Mouse (Mus musculus): Measurements from ENCODE around the gene Tbcb. TPM values are rescaled to one million over a fixed set of nuclear protein-coding genes. Genes with fewer than 3 reads are reported as not detected.
"Not testable (repeated sequence)": the region's sequence is repeated elsewhere in the genome, so short reads cannot be mapped to it uniquely, and the experiment has no call there.

Tbcb gene
- total RNA-seq, 2 experiments from 2014 or later = 113 to 116 TPM

DNA sequence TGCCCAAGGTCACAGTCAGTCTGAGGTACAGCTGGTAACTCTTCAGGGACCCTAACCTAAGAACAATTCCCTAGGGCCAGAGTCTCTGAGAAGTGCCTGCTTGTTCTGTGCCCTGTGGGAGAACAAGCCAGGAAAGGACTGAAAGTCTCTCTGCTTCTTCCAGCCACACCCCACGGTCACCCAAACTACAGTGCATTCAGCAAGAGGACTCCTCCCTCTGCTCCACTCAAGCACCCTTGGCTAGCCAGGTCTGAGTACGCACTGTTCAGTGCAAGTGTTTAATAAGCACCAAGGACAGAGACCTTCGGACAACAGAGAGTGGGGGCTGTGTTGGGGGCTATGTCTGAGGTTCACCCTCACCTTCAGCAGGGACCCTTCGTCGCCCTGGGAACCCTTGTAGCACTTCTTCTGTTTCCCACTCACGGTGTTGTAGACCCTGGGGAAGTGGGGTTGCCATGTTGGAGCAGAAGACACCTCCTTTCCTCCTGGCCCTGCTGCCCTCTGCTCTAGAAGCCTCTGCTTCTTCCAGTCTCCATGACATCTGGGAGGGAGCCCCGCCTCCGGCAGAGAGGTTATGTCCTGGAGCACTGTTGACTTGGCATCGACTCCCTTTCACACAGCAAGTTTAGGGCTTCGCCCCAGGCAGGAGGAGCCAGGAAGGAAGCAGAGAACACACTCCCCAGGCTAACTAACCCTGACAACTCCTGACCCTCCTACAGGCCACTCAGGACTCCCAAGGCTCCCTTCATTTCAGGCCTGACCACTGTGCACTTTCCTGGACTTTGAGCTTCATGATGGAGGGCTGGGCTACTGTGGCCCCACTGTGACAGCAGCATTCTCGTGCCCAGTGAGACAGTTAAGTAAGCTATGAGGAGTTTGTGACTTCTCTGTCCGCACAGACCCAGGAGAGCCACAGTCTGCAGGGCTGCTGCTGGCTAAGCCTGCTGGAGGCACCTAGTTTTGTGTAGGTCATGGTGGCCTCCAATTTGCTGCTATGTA lies 20.2 kb upstream of the Tbcb start:
- no peak for TF ChIP-seq CTCF (conservative IDR thresholded peaks at IDR 0.05)
- Histone ChIP-seq H3K27ac (no peak overlapping the region), H3K4me3 (no peak overlapping the region)
- no peak for DNase-seq (ENCODE audit: low spot score in 2 of 2)

DNA sequence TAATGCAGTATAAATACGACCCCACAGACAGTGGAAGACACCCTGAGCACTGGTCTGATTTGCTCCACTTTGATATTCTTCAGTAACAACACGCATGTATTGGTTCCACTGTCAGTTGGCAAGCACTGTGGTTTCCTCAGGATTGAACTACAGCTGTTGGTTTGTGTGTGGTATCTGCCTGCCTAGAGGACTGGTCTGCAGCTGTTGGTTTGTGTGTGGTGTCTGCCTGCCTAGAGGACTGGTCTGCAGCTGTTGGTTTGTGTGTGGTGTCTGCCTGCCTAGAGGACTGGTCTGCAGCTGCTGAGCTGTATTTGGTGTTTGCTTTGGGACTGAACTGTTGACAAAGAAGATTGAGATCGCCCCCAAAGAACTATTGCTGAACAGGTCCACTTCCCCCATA lies 5.3 kb upstream of the Tbcb start:
- not testable (repeated sequence) for H3K27ac ChIP-seq; DNase-seq (ENCODE audit: low spot score in 2 of 2); H3K4me3 ChIP-seq

DNA sequence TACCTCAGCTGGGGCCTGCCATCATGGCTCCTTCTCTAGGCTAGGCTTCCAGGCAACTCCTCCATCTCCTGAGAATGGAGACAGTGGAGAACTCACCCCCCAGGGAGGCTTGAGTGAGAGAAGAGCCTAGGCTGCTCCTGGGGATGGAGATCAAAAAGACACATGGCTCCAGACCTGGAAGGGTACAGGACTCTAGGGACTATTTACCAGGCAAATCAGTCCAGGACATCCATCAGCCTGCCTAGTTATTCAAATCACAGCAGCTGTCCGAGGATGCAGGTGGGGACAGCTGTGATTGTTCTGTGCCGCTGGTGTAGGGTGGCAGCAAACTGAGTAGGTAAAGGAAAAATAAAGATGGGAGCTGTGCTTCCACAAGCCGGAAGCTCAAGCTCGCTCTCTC lies 3.6 kb upstream of the Tbcb start, which contains the start of gene Ovol3:
Gene Ovol3 (minus strand): TSS at position 101 of the 400 bp plus-strand sequence.
- DNase-seq (ENCODE audit: low spot score in 2 of 2) = no peak
- TF ChIP-seq CTCF (conservative IDR thresholded peaks at IDR 0.05) = no peak
- Histone ChIP-seq H3K27ac (no peak within 1 kb of the TSS), H3K4me3 (no peak within 1 kb of the TSS)

DNA sequence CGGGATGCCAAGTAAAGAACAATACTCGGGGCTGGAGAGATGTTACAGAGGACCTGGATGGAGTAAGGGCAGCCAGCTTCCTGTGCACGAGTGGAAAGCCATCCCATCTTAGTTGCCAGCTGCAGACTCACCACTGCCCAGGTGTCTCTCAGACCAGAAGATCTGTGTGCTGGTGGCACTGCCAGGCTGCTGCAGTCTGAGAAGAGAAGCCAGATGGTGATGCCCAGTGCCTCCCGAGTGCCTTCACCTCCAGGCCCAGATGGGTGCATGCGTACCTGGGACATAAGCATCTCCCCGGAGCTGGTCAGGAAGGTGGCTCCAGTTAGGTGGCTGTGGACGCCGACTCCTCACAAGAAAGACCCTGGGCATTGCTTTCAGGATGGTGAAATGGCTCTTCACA lies 3.0 kb upstream of the Tbcb start:
- TF ChIP-seq CTCF (conservative IDR thresholded peaks at IDR 0.05) = no peak
- no peak overlapping the region for H3K4me3 ChIP-seq
- no peak for DNase-seq (ENCODE audit: low spot score in 2 of 2)

DNA sequence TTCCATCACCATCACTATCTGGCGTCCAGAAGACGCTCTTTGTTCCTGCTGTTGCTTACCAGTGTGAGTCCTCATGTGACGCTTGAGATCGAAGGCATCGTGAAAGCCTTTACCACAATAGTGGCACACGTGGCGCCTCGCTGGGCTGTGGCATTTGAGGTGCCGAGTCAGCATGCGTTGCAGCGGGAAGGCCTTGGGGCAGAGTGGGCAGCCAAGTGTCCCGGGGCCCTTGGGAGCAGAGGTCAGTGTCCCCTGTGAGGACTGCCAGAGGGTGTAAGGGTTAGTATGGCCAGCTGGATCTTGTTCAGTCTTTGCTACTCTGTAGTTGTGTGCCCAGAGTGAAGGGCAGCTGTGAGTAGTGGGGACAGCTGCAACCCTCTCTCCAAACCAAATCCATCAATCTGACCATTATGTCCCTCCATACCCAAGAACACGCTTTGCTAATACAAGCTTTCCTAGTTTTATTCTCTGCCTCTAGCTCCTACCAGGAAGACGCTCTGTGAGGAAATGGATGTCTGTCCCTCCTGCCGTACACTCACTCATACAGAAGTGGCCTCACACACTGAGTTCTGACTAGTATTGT lies 2.3 kb upstream of the Tbcb start:
- no peak overlapping the region for H3K27ac ChIP-seq
- no peak for DNase-seq (ENCODE audit: low spot score in 2 of 2)
- H3K4me3 ChIP-seq = no peak overlapping the region
- no peak for TF ChIP-seq CTCF (conservative IDR thresholded peaks at IDR 0.05)

More for the DNA sequence above, 3.0 kb upstream of the Tbcb start:
- H3K27ac ChIP-seq = no peak overlapping the region

DNA sequence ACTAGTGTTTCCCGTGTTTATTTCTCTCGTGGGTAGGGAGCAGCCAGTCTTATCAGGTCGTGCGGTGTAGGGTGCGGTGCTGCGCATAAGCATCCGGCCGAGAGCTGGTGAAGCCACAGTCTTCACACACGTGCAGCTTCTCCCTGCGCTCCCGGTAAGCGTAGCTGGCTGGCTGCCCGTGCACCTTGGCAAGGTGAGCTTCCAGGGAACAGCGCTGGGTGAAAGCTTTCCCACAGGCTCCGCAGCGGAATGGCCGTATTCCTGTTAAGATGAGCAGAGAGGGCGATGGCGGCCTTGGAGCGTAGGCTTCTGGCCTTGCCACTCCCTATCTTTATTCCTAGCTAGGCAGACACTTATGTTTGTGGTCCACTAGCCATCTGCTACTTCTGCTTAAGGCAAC lies 1.3 kb upstream of the Tbcb start:
- DNase-seq (ENCODE audit: low spot score in 2 of 2) = no peak

DNA sequence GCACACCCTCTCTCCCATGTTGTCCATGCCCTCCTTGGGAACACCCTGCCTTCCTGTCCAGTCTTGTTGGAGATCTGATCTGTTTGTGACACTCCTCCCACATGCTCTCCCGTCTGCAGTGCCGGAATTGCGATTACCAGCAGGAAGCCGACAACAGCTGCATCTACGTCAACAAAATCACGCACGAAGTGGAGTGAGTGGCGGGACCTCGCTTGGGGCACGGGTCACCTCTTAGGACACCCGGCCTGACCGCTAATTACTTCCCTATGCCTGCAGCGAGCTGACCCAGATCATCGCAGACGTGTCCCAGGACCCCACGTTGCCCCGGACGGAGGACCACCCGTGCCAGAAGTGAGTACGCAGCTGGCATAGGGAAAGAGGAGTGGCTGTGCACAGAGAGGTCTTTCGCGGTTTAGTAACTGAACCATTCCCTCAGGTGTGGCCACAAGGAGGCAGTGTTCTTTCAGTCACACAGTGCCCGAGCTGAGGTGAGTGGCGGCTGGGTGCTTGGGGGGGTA lies 618 bp upstream of the Tbcb start:
- peak overlapping the region; percentile 98 for H3K27ac ChIP-seq
- peak; percentile 67 for TF ChIP-seq CTCF (conservative IDR thresholded peaks at IDR 0.05)
- peak overlapping the region; percentile 91 for H3K4me3 ChIP-seq
- peak in 1 of 2 experiments; percentile 38 for DNase-seq (ENCODE audit: low spot score in 2 of 2)

More for the DNA sequence above, 1.3 kb upstream of the Tbcb start:
- H3K4me3 ChIP-seq = no peak overlapping the region
- no peak for TF ChIP-seq CTCF (conservative IDR thresholded peaks at IDR 0.05)
- H3K27ac ChIP-seq = no peak overlapping the region

DNA sequence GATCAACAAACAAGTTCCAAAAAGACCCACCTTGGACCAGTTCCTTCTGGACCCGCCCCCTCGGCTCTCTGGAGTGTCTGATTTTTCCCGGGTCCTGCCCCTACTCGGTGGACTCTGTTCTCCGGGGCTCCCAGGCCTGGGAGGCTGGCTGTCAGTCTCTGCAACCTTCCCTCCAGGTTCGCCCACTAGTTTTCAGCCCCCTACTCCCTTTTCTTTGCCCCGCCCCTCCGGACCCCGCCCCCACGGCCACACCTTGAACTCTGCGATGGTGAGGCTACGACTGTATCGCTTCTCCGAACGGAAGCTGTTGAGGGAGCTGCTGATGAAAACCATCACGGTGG lies 774 bp downstream of the Tbcb start:
- no peak for TF ChIP-seq CTCF (conservative IDR thresholded peaks at IDR 0.05)
- Histone ChIP-seq H3K27ac (peak overlapping the region; percentile 98), H3K4me3 (peak overlapping the region; percentile 91)
- no peak for DNase-seq (ENCODE audit: low spot score in 2 of 2)

DNA sequence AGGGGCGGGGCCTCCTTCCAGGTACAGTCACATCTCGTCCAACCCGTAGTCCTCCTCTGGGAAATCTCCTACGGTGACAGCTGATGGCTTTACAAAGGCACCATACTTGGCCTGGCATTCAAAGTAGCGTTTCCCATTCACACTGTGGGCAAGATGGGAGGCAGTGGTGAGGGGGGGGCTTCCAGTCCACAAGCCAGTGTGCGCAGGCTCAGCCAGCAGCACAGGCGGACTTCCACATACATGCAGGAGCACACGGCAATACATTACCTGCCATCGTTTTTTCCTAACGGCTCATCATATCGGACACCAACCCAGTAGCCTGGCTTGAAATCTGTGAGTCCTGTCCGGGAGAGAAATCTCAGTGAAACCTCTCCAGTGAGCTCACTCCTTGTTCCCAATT lies 7.9 kb downstream of the Tbcb start:
- no peak for DNase-seq (ENCODE audit: low spot score in 2 of 2)
- Histone ChIP-seq H3K4me3 (no peak overlapping the region), H3K27ac (no peak overlapping the region)
- no peak for TF ChIP-seq CTCF (conservative IDR thresholded peaks at IDR 0.05)

DNA sequence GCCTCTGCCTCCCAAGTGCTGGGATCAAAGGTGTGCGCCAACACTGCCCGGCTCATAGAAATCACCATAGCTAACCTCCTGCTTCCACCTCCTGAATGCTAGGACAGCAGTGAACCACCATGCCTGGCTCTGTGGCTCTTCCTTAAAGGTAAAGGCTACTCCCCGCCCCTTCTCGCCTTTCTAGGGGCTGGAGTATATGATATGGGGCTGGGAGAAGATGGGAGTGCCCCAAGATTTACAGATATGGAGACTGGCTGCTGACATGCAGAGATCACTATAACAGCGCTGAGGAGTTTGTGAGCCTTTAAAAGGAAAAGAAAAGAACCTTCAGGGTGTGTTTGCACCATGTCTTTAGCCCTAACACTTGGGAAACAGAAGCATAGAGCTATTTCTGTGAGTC lies 9.9 kb downstream of the Tbcb start:
- no peak for TF ChIP-seq CTCF (conservative IDR thresholded peaks at IDR 0.05)
- no peak for DNase-seq (ENCODE audit: low spot score in 2 of 2)
- no peak overlapping the region for H3K27ac ChIP-seq
- no peak overlapping the region for H3K4me3 ChIP-seq

DNA sequence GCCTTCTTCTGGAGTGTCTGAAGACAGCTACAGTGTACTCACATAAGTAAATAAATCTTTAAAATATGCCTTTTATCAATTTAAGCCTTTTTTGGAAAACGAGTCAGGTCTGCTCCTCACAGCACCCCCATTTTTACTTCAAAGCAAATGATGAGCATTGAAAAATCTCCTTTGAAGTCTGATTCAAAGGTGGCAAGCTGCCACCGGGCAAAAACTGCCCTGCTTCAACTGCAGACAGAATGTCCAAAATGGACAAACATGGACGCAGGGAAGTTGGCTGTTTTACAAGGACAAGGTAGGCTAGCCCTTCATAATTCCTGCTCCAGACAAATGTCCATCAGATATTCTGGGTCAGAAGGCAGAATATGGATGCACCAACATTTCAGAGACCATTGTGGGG lies 10.6 kb downstream of the Tbcb start:
- no peak for TF ChIP-seq CTCF (conservative IDR thresholded peaks at IDR 0.05)

DNA sequence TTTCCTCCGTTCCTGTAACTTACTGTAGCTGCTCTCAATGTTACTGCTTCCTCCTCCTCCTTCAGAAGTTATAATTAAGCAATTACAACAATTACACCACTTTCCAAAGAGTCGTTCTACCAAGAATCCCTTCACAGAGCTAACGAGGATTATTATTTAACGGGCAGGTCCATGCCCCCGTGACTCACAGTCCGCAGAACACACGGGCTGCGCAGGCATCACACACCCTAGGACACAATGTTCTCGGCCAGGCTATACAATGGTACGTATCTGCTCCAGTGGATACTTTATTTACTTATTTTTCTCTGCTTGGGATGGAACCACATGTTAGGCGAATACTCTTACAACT lies 12.1 kb downstream of the Tbcb start:
- DNase-seq (ENCODE audit: low spot score in 2 of 2) = no peak
- Histone ChIP-seq H3K27ac (peak overlapping the region; percentile 85; the same call in 1 of the 2 replicates), H3K4me3 (peak overlapping the region; percentile 65)
- TF ChIP-seq CTCF (conservative IDR thresholded peaks at IDR 0.05) = no peak

More for the DNA sequence above, 10.6 kb downstream of the Tbcb start:
- no peak overlapping the region for H3K4me3 ChIP-seq
- no peak overlapping the region for H3K27ac ChIP-seq
- no peak for DNase-seq (ENCODE audit: low spot score in 2 of 2)

DNA sequence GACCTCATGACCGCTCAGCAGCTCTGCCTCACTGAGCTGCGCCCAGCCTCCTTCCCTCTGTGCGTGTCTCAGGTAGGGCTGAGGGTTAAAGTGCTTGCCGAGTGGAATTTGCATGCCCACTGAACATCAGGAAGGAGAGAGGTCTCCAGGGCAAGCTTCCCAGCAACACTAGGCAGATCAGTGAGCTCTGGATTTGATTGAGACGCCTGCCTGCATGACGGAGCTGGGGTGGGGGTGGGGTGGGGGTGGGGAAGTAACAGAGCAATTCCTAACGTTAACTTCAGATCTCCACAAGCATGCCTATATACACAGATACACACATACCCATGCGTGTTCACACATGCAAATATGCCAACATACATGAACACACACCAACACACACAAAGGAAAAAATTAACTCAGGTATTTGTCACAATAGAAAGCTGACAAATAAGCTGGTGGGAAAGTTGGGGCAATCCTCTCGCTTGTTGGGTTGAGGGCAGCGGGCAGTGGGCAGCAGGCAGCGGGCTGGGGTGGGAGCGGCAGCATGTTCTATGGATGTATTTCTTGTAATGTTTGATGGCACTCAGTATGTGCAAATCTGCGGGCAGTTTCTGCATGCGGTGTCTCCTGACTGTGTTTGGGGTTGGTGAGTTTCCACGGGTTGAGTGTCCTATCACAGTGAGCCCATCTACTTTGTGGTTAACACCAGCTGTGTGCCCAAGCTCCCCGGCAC lies 12.6 kb downstream of the Tbcb start:
- TF ChIP-seq CTCF (conservative IDR thresholded peaks at IDR 0.05) = no peak
- H3K27ac ChIP-seq = peak overlapping the region; percentile 85
- DNase-seq (ENCODE audit: low spot score in 2 of 2) = peak in 1 of 2 experiments; percentile 41

More for the DNA sequence above, 12.6 kb downstream of the Tbcb start:
- peak overlapping the region; percentile 65 for H3K4me3 ChIP-seq

All from layer of hippocampus, adult 2 months (tissue).